Mouse (Mus musculus) erythroblast, embryonic 14.5 days (primary cell): ENCODE data around the gene Rsrc2. TPM values are rescaled to one million over a fixed set of nuclear protein-coding genes. Genes with fewer than 3 reads are reported as not detected.

Experiments
- H3K27me3 ChIP-seq: 2 replicates; pipeline ENCODE4 v1.6.1; 2012; ENCODE audit warnings: inconsistent platforms; ENCODE audit not compliant: control insufficient read depth
- H3K36me3 ChIP-seq: 2 replicates; pipeline ENCODE4 v1.6.1; 2012; ENCODE audit warnings: mild to moderate bottlenecking, inconsistent platforms; ENCODE audit not compliant: control insufficient read depth
- H3K4me1 ChIP-seq: 2 replicates; pipeline ENCODE4 v1.6.1; 2012; ENCODE audit warnings: inconsistent platforms; ENCODE audit not compliant: control insufficient read depth
- H3K4me3 ChIP-seq: replicated peaks from 2 replicates; pipeline ENCODE3; 2012; ENCODE audit warnings: moderate library complexity, mild to moderate bottlenecking, inconsistent platforms
- H3K9me3 ChIP-seq: 2 replicates; pipeline ENCODE4 v1.6.1; 2012; ENCODE audit warnings: low read length, inconsistent platforms, mixed read lengths; ENCODE audit not compliant: control insufficient read depth
- GATA1 ChIP-seq: IDR thresholded peaks from 2 replicates; pipeline ENCODE4 v1.6.1; 2012; ENCODE audit warnings: low read length, inconsistent platforms, mixed read lengths
- TAL1 ChIP-seq: IDR thresholded peaks from 3 replicates; pipeline ENCODE4 v1.6.1; 2012; ENCODE audit warnings: low read length, inconsistent platforms, mixed read lengths
- polyA plus RNA-seq: library from polyadenylated mRNA; stranded (reverse); fragments of >175 nt; gene quantifications from 2 replicates; pipeline ENCODE4 v1.2.3, GENCODE M21; 2012

Gene Rsrc2
- polyA plus RNA-seq, 1 experiment = 1.4 TPM

DNA sequence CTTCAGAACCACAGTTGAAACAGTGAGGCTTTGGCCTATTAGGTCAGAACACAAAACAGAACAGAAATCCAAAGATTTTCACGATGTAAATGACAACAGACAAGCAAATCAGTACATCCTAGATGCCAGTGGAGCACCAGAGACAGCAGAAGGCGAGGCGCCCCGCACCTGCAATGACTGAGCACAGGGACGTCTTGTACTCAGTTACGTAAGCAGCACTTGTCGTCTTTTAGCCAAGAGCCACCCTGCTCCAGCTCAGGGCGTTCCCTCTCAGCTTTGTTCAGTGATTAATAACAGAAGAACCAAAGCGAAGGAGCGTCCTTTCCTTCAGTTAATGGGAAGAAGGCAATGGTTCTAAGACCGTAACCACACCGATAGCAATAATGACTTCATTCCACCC lies 40.6 kb downstream of the Rsrc2 start:
- H3K27me3 ChIP-seq = no peaks in the 10 kb centered on the region
- H3K4me1 ChIP-seq = no peaks in the 10 kb centered on the region
- H3K4me3 ChIP-seq = no peak overlapping the region
- H3K36me3 ChIP-seq = peaks cover 98% of the 10 kb centered on the region
- TF ChIP-seq TAL1 = no peak
- no peak for TF ChIP-seq GATA1
- H3K9me3 ChIP-seq = no peaks in the 10 kb centered on the region

DNA sequence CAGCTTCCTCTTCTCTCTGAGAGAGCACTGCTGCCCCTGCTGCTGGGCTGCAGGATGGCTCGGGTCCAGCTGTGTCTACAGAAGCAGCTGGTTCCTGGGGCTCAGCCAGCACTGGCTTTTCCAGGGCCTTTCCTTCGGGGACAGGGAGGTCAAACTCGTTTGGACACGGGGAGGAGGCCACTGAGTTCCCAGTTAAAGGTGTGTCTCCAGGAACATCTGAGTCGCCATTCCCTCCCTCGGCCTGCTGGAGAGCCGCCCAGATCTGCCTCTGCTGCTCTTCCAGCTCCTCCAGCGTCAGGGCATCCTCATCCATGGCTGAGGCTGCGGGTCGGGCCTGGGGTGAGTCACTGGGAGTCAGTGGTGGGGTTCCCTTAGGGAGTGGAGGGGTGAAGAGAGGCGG lies 48.6 kb downstream of the Rsrc2 start:
- TF ChIP-seq TAL1 (no peak), GATA1 (no peak)
- no peaks in the 10 kb centered on the region for H3K27me3 ChIP-seq
- H3K4me3 ChIP-seq = no peak overlapping the region
- peaks cover 87% of the 10 kb centered on the region for H3K36me3 ChIP-seq
- H3K9me3 ChIP-seq = no peaks in the 10 kb centered on the region
- H3K4me1 ChIP-seq = no peaks in the 10 kb centered on the region

DNA sequence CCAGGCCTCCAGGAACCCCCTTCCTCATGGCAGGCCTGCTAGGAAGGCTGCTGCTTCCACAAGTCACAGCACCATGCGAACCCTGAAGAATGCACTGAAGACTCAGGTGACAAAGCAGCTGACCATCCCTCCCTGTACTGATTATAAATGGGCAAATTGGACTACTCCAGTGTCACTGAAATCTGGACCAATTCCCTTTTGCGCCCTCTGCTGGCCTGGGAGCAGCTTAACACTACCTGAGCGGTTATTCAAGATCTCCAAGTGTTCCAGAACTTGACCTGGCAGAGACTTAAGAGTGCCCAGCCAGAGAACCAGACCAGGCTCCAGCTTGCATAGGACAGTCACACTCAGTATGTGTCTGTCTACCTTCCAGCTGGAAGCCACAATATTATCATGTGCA lies 50.0 kb downstream of the Rsrc2 start:
- TF ChIP-seq TAL1 = no peak
- TF ChIP-seq GATA1 = no peak
- Histone ChIP-seq H3K9me3 (no peaks in the 10 kb centered on the region), H3K4me1 (no peaks in the 10 kb centered on the region), H3K4me3 (no peak overlapping the region), H3K36me3 (peaks cover 73% of the 10 kb centered on the region), H3K27me3 (no peaks in the 10 kb centered on the region)

DNA sequence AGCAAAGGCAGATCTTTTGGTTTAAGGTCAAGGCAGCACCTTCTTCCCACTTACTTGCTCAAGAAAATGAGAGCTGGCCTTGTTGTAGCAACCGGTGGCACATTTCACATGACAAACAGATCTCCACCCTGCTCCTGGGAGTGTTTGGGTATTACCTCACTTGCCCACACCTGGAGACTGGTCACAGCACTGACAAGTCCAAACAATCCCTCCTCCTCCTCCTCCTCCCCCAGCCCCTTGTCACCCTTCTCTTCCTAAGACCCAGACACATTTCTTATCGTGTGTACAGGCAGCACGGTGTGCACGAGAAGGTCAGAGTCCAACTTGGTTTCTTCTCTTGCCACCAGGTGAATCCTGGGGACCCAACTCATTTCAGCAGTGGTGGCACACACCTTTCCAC lies 52.3 kb downstream of the Rsrc2 start:
- Histone ChIP-seq H3K36me3 (peaks cover 50% of the 10 kb centered on the region), H3K9me3 (no peaks in the 10 kb centered on the region), H3K4me1 (no peaks in the 10 kb centered on the region), H3K27me3 (no peaks in the 10 kb centered on the region), H3K4me3 (no peak overlapping the region)
- TF ChIP-seq GATA1 = no peak
- no peak for TF ChIP-seq TAL1

DNA sequence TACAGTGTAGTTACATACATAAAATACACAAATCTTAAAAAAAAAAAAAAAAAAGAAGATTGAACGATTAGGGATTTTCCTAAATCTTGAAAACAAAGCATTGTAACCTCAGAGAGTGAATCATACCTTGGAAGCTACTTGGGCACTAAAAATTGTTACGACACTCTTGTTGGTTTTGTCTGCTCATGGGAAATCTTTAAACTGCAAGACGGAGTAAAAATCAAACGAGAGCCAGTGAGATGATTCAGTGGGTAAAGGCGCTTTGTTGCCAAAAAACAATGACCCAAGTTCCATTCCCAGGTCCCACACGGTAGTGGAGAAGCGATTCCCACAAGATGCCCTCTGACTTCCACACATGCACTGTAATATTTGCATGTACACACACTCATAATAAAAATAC lies 53.0 kb downstream of the Rsrc2 start:
- no peak overlapping the region for H3K4me3 ChIP-seq
- no peaks in the 10 kb centered on the region for H3K9me3 ChIP-seq
- no peaks in the 10 kb centered on the region for H3K27me3 ChIP-seq
- no peaks in the 10 kb centered on the region for H3K4me1 ChIP-seq
- no peak for TF ChIP-seq TAL1
- no peak for TF ChIP-seq GATA1
- peaks cover 43% of the 10 kb centered on the region for H3K36me3 ChIP-seq

DNA sequence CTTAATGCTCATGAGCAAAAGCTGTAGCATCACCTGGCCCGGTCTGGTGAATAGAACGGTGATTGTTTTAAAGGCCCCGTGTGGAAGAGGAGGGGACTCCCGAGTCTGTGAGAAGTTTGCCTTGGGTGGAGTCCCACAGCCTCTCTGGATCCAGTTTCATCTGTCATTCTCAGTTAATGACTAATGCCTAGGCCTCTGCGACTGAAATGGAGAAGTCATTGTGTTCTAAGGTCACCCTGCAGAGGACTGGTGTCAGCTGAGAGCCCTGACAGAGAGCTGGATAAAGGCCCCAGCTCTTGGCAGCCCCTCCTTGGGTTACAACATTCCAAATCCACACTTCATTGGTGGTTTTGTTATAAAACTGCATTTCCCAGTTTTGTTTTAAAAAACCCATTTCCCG lies 54.7 kb downstream of the Rsrc2 start:
- Histone ChIP-seq H3K4me3 (no peak overlapping the region), H3K27me3 (no peaks in the 10 kb centered on the region), H3K9me3 (no peaks in the 10 kb centered on the region), H3K36me3 (peaks cover 25% of the 10 kb centered on the region), H3K4me1 (peaks cover 1% of the 10 kb centered on the region; the same call in 1 of the 2 replicates)
- TF ChIP-seq GATA1 (no peak), TAL1 (no peak)

DNA sequence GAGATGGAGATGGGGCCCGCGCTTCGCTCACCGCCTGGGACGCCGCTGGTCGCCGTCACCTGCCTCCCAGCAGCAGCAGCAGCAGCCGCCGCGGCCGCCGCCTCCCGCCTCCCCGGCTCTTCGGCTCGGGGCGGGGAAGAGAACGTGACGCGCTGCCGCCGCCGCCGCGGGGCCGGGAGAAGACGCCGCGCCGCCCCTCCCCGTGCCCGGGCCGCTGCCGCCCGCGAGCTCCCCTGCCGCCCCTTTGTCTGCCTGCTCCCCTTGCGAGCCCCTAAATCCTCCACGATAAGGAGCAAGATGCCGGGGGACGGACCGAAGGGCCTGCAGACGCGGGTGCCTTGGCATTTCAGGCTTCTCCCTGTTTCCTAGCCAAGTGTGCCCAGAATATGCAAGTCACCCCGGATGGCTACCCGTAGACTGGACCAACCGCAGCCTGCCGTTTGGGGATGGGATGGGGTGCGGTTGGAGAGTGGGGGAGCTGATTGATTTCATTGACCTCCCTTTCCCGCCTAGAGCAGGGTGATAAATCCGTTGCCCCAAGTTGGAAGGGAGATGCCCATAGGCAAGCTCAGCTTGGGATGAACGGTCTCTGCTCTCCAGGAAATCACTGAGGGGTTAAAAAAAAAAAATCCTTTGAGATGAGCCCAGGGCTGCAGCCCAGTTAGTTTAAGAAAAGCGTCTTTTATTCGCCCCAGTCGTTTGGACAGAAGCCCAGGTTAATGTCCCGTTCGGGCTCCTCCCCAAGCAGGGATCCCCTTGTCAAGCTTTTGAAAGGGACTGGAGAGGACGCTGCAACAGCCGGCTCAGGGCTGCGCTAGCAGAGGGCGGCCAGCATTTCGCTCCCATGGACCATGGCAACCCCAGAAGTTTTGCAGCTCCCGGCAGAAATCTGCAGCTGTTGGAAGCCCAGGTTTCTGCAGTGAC lies 64.7 kb downstream of the Rsrc2 start, which contains the start of gene Clip1:
Gene Clip1, minus strand, starts transcription at position 398 of the 924 bp plus-strand sequence.
- Histone ChIP-seq H3K4me3 (peak within 1 kb of the TSS; percentile 88), H3K27me3 (peaks cover 18% of the 10 kb centered on the region), H3K4me1 (peaks cover 26% of the 10 kb centered on the region), H3K36me3 (no peaks in the 10 kb centered on the region), H3K9me3 (no peaks in the 10 kb centered on the region)
- TF ChIP-seq GATA1 (no peak), TAL1 (no peak)

DNA sequence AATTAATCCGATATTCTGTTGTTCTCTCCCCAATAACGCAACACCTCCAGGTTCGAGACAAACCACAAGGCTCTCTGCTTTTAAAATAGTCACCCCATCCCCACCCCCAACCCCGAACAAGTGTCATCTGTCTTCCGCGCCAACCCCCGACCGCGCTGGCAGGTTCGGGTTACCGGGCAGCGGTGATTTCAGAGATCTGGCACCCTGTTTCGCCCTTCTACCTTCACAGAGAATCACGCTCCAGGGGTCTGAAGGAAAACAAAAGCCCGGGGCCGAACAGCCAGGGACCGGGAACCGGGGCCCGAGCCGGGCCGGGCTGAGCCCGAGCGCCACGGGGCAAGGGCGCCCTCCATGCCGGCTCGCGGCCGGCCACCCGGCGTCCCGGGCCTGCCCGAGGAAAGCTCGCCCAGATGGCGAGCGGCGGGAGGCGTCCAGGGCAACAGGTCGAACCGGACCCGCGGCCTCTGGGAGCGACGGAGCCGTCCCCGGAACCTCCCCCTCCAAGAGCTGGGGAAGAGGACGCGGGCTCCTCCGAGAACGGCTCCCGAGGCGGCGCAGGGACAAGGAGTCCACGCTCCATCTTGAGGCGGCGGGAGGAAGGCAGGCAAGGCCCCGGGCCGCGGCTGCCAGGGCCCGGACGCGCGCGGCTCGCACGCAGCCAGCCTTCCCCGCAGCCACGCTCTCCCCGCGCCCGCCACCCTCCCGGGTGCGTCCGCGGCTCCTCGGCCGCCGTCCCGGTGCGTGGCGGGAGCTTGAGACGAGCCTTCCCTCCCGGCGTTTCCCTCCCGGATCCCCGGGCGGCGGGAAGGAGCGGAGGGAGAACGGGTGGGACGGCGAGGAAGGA lies 65.6 kb downstream of the Rsrc2 start:
- no peak for TF ChIP-seq GATA1
- TF ChIP-seq TAL1 = no peak
- Histone ChIP-seq H3K9me3 (no peaks in the 10 kb centered on the region), H3K36me3 (no peaks in the 10 kb centered on the region), H3K27me3 (peaks cover 18% of the 10 kb centered on the region), H3K4me1 (peaks cover 26% of the 10 kb centered on the region), H3K4me3 (peak overlapping the region; percentile 88)

DNA sequence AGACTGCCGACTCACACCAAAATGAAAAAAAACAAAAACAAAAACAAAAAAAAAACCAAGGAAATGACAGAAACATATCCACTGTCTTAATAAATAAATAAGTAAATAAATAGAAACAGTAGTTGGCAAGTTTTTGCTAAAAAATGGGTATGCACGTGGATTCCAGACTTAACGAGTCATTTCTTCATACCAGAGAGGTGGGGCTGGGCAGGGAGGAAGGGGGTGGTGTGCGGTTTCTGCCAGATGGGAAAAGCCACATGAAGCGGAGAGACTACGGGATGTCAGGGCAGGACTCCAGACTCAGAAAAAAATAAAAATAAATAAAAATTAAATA lies 66.2 kb downstream of the Rsrc2 start:
- Histone ChIP-seq H3K36me3 (no peaks in the 10 kb centered on the region), H3K9me3 (no peaks in the 10 kb centered on the region), H3K4me1 (peaks cover 26% of the 10 kb centered on the region), H3K27me3 (peaks cover 18% of the 10 kb centered on the region), H3K4me3 (peak overlapping the region; percentile 88)
- no peak for TF ChIP-seq GATA1
- no peak for TF ChIP-seq TAL1
